8 mouse cellular contexts compared by ENCODE assay signal in the genomic region with DNA sequence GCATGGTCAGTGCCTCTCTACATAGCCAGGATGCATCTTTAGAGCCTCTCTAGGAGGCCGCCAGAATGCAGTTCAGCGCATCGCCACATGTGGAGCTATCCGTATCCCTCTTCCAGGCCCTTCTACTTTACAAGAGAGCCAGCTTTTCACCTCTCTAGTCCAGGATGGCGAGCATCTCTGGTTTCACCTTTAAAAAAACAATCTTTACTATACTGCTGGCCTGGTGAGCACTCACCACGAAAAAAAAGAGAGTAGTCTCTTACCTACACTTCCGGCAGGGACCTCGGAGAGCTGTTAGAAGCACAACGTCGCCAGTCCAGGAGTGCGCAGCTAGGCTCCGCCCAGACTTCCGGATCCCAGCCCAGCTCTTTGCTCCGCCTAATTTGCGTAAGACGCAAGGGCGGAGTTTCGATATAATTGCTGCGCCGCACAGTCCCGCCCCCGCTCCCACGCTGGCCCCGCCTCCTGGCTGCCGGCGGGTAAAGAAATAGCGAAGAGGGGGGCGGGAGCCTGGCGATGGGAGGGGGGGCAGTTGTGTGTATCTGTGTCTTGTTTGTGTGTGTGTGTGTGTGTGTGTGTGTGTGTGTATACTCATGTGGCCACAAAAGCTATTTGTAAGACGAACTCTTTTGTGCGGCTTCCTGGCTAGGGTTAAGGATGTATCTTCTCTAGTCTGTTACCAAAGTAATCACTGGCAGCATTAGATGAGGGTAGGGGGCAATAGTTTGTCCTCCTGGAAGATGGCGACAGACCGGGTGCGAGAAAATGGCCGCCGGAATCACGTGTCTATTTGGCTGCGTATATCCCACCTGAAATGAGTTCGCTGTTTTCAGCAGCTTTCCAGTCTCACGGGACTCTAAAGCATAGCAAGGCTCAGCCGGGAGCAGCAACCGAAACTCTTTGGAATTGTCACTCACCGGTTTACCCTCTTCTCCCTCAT. TPM values are rescaled to one million over a fixed set of nuclear protein-coding genes. Genes with fewer than 3 reads are reported as not detected.
DNase-seq lines count a peak whose midpoint lies in the region; ATAC-seq lines count a peak whose summit lies in the region.

Gnl3l (minus strand) TSS at position 385 of the 940 bp plus-strand sequence.

- peak; percentile 91 to 93 for DNase-seq in B cell, adult 2 months
- peak; percentile 97 for DNase-seq in brain, adult 2 months (ENCODE audit: low read depth, low spot score)
- DNase-seq in heart, embryonic 10.5 days (ENCODE audit: low spot score): peak; percentile 92
- peak; percentile 91 for DNase-seq in liver
- peak; percentile 86 to 88 for DNase-seq in spleen, postnatal 4 days (ENCODE audit: low spot score in 2 of 2)

- H3K36me3 ChIP-seq in heart, embryonic 10.5 days: peaks cover 14% of the 10 kb centered on the region
- peaks cover 12% of the 10 kb centered on the region for H3K36me3 ChIP-seq in kidney, embryonic 15.5 days

- H3K27me3 ChIP-seq in heart, embryonic 10.5 days (ENCODE audit: insufficient read depth, poor library complexity, severe bottlenecking): no peaks in the 10 kb centered on the region
- H3K27me3 ChIP-seq in kidney, embryonic 15.5 days: peaks cover 12% of the 10 kb centered on the region; the same call in 1 of the 2 replicates

- H3K9ac ChIP-seq in kidney, embryonic 15.5 days: peak within 1 kb of the TSS; percentile 38

- H3K4me2 ChIP-seq in kidney, embryonic 15.5 days: peak within 1 kb of the TSS; percentile 58

- peak within 1 kb of the TSS; percentile 87 for H3K27ac ChIP-seq in heart, embryonic 10.5 days
- peak within 1 kb of the TSS; percentile 85 for H3K27ac ChIP-seq in kidney, embryonic 15.5 days

- 22% methylated on average over 43 of the region's 43 CpGs for WGBS in heart, embryonic 10.5 days
- 21% methylated on average over 43 of the region's 43 CpGs for WGBS in kidney, embryonic 15.5 days

- H3K4me1 ChIP-seq in heart, embryonic 10.5 days: peaks cover 4% of the 10 kb centered on the region; the same call in 1 of the 2 replicates
- H3K4me1 ChIP-seq in kidney, embryonic 15.5 days: peaks cover 5% of the 10 kb centered on the region

- no peaks in the 10 kb centered on the region for H3K9me3 ChIP-seq in heart, embryonic 10.5 days
- no peaks in the 10 kb centered on the region for H3K9me3 ChIP-seq in kidney, embryonic 15.5 days (replicated peaks)

- H3K4me3 ChIP-seq in heart, embryonic 10.5 days: peak within 1 kb of the TSS; percentile 59
- H3K4me3 ChIP-seq in kidney, embryonic 15.5 days (replicated peaks): peak within 1 kb of the TSS; percentile 54

- peak; percentile 98 for ATAC-seq in erythroblast, adult 5-6 weeks (replicated peaks; ENCODE audit: low FRiP score, poor library complexity, severe bottlenecking)
- peak; percentile 98 for ATAC-seq in kidney, embryonic 15.5 days (replicated peaks; ENCODE audit: low FRiP score)
- ATAC-seq in monocyte, adult 5-6 weeks (replicated peaks; ENCODE audit: insufficient number of reproducible peaks, low FRiP score, low TSS enrichment, poor library complexity, severe bottlenecking): peak; percentile 98

RNA-seq across cellular contexts. Expression of gene Gnl3l, which starts in this region (rescaled TPM):
- 7.7 and 7.9 TPM in 2 replicates for total RNA-seq in erythroblast, adult 5-6 weeks (2015; ENCODE audit: low replicate concordance)
- total RNA-seq in erythroblast, adult 5-6 weeks (2017; ENCODE audit: low replicate concordance): 13.1 and 16.6 TPM in 2 replicates
- polyA plus RNA-seq in heart, embryonic 10.5 days (2016; fragmentation: Nextera tagmentation; extraction: Ambion mirVana): 29.4 and 32.9 TPM in 2 replicates
- 30.4 and 31.2 TPM in 2 replicates for polyA plus RNA-seq in kidney, embryonic 15.5 days (2015; fragmentation: Nextera tagmentation; extraction: Ambion mirVana)
- 17.3 to 36.0 TPM (median 20.2 TPM) in 3 replicates for total RNA-seq in monocyte, adult 5-6 weeks (2017)

Comparison
In these comparisons a context has a peak if more than half of its experiments do, and no peak if none do; other contexts are left out.
1. Peak in every context shown above with its lines: DNase-seq, ATAC-seq, H3K4me3 ChIP-seq and H3K27ac ChIP-seq.